Mouse (Mus musculus) spleen, adult 12 weeks (tissue): ENCODE measurements around the gene Gm49388.
"Not testable (repeated sequence)": the region's sequence is repeated elsewhere in the genome, so short reads cannot be mapped to it uniquely, and the experiment has no call there.

Source experiments
- DNase-seq: peaks from one replicate; pipeline ENCODE4 v3.0.0; 2022; ENCODE audit warnings: low spot score

Gene Gm49388

GRCm38 (mm10) chr7:127802313-127802712 lies 16.9 kb downstream of the Gm49388 start:
- no peak for DNase-seq

GRCm38 (mm10) chr7:127808821-127809220 lies 23.4 kb downstream of the Gm49388 start:
- DNase-seq: no peak

GRCm38 (mm10) chr7:127809846-127810245 lies 24.4 kb downstream of the Gm49388 start:
- no peak for DNase-seq

GRCm38 (mm10) chr7:127810650-127811049 lies 25.2 kb downstream of the Gm49388 start:
- no peak for DNase-seq

GRCm38 (mm10) chr7:127811240-127811639 lies 25.8 kb downstream of the Gm49388 start:
- DNase-seq: no peak

GRCm38 (mm10) chr7:127812292-127812691 lies 26.9 kb downstream of the Gm49388 start:
- no peak for DNase-seq

- no peak for DNase-seq
These were observed 28.4 kb downstream of the Gm49388 start for GRCm38 (mm10) chr7:127813821-127814220.

GRCm38 (mm10) chr7:127814241-127814921 lies 29.0 kb downstream of the Gm49388 start:
- DNase-seq: no peak

- DNase-seq: no peak
These were observed 29.8 kb downstream of the Gm49388 start for GRCm38 (mm10) chr7:127815116-127815665.

GRCm38 (mm10) chr7:127815954-127816821 lies 30.8 kb downstream of the Gm49388 start:
- DNase-seq: no peak

GRCm38 (mm10) chr7:127817053-127817452 lies 31.6 kb downstream of the Gm49388 start:
- no peak for DNase-seq

- no peak for DNase-seq
These were observed 32.4 kb downstream of the Gm49388 start for GRCm38 (mm10) chr7:127817776-127818175.

- no peak for DNase-seq
These were observed 35.6 kb downstream of the Gm49388 start for GRCm38 (mm10) chr7:127820836-127821509.

- no peak for DNase-seq
These were observed 37.1 kb downstream of the Gm49388 start for GRCm38 (mm10) chr7:127822494-127822893.

- DNase-seq: no peak
These were observed 38.1 kb downstream of the Gm49388 start for GRCm38 (mm10) chr7:127823236-127824171.

- no peak for DNase-seq
These were observed 38.9 kb downstream of the Gm49388 start, which contains the start of the genes Stx4a and Stx1b for GRCm38 (mm10) chr7:127824176-127824871. Stx4a (plus strand) TSS chr7:127824294. Stx1b (minus strand) TSS chr7:127824549.

GRCm38 (mm10) chr7:127835550-127835949 lies 50.1 kb downstream of the Gm49388 start:
- no peak for DNase-seq

- DNase-seq: no peak
These were observed 52.1 kb downstream of the Gm49388 start for GRCm38 (mm10) chr7:127837473-127837872.

- not testable (repeated sequence) for DNase-seq
These were observed 52.5 kb downstream of the Gm49388 start for GRCm38 (mm10) chr7:127837878-127838277.

- not testable (repeated sequence) for DNase-seq
These were observed 54.6 kb downstream of the Gm49388 start for GRCm38 (mm10) chr7:127840031-127840430.
